Mouse (Mus musculus): Measurements from ENCODE around the gene Hspa1l.
"Not testable (repeated sequence)": the region's sequence is repeated elsewhere in the genome, so short reads cannot be mapped to it uniquely, and the experiment has no call there.

Hspa1l gene

DNA sequence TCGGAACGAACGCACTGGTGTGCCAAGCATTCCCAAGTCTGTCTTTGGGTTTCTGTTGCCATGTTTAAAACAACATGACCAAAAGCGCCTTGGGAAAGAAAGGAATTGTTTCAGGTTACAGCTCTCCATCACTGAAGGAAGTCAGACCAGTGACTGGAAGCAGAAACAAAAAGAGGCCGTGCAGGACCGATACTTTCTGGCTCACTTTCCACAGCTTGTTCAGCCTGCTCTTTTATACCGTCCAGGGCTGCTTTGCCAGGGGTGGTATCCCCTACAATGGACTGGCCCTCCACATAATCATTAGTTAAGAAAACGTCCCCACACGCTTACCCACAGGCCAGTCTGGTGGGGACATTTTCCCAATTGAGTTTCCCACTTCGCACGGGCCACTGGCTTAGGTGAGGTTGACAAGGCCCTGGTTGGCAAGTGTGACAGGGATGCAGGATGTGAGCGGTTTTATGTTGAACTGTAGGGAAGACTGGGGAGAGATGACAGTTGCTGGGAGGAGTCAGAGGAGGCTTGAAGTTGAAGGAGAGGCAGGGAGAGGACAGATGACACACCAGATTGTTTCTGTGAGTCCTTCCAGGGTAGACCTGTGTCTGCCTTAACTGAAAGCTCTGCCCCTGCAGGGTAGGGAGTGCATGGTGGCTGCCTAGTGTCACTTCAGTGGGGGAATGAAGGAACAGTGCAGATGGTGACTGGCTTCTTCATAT is 29.8 kb downstream of the Hspa1l start:
- no peak for DNase-seq (ENCODE audit: extremely low spot score)

DNA sequence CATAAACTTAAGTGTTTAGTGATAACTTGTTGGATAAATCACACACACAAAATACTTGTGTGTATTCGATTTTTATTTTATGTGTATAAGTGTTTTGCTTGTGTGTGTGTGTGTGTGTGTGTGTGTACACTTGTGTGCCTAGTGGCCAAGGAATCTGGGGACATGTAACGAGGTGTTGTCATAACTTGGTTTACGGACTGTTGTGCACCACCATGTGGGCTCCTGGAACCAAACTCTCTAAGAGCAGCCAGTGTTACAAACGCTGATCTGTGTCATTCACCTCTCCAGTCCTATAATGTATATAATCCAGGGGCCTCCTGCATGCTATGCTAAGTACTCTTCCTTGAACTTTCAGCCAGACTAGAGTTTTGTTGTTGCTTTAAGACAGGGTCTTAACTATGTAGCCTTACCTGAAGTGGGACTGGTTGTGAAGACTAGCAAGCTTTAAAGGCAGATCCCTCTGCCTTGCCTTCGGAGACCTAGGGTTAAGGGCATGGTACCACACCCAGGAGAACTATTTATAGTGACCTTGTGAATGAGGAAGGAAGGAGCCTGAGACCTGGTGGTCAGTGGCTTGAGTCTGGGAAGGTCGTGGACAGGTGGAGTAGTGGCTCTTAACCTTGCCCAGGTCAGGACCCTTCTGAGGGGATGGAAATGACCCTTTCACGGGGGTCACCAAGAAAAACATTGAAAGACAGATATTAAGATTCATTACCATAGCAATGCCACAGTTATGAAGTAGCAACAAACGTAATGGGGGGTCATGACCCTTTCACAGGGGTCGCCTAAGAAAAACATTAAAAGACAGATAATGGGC is 30.7 kb downstream of the Hspa1l start:
- no peak for DNase-seq (ENCODE audit: extremely low spot score)

DNA sequence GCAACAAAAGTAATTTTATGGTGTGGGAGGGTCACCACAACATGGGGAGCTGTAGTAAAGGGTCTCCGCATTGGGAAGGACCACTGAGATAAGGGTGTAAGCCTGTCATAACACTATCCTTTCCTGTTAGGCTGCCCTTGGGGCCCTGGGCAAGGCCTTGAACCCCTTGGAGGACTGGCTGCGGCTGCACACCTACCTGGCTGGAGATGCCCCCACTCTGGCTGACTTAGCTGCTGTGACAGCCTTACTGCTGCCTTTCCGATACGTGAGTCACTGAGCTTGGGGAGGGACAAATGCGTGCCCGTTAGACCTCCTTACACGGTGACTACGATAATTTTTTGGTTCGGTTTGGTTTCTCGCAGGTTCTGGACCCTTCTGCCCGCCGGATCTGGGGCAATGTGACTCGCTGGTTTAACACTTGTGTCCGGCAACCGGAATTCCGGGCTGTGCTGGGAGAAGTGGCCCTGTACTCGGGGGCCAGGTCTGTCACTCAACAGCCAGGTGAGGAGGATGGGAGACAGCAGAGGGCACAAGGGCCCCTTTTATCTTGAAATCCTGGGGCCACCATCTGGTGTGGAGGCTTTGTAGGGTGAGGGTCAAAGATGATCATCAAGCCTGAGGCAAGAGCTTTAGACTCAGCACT is 31.7 kb downstream of the Hspa1l start:
- DNase-seq (ENCODE audit: extremely low spot score), result no peak

DNA sequence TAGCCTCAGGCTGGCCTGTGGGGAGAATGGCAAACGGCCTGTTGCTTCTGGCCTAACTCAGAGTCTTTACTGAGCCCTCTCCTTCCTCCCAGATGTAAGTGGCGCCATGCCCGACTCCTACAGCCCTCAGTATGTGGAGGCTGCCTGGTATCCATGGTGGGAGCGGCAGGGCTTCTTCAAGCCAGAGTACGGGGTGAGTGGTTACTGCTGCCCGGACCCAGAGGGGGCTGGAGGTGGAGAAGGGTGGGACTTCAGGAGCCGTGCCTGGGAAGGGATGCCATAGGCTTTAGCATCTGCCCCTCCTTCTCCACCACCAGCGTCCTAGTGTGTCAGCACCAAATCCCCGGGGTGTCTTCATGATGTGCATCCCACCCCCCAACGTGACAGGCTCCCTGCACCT is 32.7 kb downstream of the Hspa1l start:
- DNase-seq (ENCODE audit: extremely low spot score), result no peak

DNA sequence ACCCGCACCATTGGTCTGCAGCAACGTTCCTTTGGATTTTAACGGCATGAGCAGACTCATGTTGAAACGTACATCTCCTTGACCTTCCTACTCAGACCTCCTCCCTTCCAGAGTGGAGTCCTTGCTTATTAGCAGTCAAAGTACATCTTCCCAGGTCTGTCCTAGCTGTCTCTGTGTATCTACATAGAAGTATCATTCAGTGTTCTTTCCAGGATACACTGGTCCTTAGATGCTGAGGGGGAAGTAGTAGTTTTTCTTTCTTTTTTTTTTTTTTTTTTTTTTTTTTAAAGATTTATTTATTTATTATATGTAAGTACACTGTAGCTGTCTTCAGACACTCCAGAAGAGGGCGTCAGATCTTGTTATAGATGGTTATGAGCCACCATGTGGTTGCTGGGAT is 33.4 kb downstream of the Hspa1l start:
- not testable (repeated sequence) for DNase-seq (ENCODE audit: extremely low spot score)

DNA sequence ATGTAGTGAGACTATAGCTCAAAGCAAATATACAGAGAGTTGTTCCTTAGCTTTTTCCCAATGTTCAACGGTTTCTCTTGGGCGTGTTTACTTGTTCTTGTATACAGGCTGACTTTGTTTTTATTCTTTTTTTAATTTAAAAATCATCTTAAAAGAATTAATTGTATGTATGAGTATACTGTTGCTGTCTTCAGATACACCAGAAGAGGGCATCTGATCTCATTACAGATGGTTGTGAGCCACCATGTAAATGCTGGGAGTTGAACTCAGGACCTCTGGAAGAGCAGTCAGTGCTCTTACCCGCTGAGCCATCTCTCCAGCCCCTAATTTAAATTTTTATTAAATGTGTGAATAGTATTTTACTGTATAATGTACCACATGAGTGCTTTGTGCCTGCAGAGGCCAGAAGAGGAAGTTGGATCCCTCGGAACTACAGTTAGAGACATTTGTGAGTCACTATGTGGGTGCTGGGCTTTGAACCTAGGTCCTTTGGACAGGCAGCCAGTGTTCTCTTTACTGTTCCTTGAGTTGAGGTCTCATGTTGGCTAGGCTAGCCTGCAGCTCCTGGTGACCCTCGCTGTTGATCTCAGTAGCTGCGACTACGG is 35.0 kb downstream of the Hspa1l start:
- DNase-seq (ENCODE audit: extremely low spot score), result no peak

DNA sequence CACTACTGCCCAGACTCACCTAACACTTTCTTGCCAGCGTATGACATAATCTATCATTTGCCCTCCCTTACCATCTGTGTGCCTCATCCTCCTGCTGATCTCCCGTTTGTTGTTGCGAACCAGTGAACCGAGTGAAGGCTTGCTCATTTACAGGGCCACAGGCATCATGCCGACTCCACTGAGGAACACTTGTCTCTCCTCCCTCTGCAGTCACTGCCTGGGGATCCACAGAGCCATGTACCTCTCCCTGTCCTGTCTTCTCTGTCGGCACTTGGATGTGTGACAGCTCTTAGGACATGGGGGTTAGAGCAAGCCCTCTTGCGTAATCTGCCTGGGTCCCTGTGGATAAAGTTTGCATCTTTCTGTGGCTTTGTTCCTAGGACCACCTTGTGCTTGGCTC is 37.1 kb downstream of the Hspa1l start:
- no peak for DNase-seq (ENCODE audit: extremely low spot score)

DNA sequence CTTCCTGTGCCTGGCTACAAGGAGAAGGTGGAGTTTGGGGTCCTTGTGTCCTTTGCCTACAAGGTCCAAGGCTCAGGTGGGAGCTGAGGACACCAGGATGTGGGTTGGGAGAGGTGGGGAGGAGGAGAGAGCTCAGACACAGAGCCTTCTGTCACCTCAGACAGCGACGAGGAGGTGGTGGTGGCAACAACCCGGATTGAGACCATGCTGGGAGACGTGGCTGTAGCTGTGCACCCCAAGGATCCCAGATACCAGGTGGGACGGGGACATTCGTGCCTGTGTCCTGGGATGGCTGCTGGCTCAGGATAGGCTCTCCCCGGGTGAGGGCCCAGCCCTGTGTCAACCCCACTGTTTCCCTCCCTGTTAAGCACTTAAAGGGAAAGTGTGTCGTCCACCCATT is 38.9 kb downstream of the Hspa1l start:
- no peak for DNase-seq (ENCODE audit: extremely low spot score)

DNA sequence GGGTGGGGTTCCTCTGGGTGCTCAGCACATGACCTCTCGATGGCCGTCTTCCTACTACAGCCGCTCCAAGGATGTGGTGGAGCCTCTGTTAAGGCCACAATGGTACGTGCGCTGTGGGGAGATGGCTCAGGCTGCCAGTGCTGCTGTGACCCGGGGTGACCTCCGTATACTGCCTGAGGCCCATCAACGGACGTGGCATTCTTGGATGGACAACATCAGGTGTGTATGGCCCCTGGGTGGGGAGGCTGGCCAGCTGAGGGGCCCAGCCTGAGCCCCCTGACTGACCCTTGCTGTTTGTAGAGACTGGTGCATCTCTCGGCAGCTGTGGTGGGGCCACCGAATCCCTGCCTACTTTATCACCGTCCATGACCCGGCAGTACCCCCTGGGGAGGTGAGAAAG is 39.9 kb downstream of the Hspa1l start:
- DNase-seq (ENCODE audit: extremely low spot score), result no peak

DNA sequence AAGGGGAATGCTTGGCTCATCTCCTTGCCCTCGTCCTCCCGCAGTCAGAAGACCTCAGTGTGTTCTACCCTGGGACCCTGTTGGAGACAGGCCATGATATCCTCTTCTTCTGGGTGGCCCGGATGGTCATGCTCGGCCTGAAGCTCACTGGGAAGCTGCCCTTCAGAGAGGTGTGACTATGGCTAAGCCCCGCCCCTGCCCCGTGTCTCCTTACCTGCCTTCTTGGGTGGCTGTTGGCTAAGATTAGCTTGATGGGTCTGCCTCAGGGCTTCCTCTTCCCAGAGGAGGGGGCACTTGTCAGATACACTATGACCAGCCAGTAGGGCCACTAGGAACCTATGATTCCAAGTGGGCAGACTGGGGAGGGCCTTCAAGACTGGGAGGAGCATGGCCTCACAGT is 40.7 kb downstream of the Hspa1l start:
- DNase-seq (ENCODE audit: extremely low spot score), result no peak

DNA sequence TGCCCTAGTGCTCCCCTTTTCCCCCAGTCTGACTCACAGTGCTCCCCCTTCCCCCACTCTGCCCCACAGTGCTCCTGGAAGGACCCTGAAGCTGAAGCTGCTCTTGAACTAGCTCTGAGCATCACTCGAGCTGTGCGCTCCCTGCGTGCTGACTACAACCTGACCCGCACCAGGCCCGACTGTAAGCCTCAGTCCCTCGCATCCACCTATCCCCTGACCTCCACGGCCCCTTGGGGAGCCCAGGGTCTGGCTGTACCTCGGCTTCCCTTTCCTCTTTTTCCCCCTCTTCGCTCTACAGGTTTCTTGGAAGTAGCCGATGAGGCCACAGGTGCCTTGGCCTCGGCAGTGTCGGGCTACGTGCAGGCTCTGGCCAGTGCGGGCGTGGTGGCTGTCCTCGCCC is 42.8 kb downstream of the Hspa1l start:
- DNase-seq (ENCODE audit: extremely low spot score), result no peak

DNA sequence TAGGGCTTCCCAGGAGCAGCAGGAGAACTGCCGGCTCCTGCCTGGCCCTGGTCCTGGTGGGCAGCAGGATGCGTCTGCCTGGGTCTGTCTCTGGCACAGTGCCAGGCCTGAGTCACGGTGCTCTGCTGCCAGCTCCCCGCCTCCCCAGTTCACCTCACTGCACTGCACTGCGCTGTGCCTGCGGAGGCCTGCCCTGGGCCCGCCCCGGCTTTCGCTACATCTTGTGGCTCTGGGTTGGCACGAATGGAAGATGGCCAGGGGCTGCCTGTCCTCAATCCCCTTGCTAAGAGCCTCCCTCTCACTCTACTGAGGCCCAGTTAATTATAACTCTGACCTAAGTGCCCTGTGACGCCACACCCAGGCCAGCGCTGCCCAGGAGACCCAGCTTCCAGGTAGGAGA is 43.9 kb downstream of the Hspa1l start, which contains the start of gene Vwa7:
Vwa7 (plus strand) TSS at position 204 of the 400 bp plus-strand sequence.
- DNase-seq (ENCODE audit: extremely low spot score), result no peak

DNA sequence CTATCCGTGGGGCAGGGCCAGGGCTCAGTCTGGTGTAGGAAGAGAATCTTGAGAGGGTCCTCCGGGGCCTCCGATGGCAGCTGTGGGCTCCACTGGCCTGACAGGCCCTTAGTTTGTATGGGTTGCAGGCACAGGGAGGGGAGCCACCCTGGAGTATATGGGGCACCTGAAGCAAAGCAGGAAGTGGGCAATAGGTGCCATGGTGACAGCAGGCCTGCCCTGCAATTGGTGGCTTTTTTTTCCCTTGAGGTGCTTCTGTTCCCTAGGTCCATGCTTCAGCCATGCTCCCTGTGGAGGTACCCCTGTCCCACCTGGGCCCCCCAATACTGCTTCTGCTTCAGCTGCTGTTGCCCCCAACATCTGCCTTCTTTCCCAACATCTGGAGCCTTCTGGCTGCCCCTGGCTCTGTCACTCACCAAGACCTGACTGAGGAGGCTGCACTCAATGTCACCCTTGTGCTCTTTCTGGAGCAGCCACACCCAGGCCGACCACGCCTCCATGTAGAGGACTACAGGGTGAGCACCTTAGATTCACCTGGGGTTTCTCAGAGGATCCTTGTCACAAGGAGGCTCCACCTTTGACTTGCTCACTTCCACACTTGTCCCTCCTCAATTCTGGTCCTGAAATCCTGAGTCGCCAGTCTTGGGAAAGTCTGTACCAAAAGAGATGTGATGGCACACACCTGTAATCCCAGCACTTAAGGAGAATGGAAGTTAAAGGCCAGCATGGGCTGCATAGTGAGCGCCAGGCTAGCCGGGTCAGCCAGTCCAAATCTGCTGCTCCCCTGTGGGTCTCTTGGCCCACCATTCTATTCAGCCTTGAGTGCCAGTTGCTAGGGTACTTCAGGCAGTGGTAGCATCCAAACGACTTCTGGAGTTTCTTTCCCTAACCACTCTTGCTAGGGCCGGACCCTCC is 44.5 kb downstream of the Hspa1l start:
- no peak for DNase-seq (ENCODE audit: extremely low spot score)

DNA sequence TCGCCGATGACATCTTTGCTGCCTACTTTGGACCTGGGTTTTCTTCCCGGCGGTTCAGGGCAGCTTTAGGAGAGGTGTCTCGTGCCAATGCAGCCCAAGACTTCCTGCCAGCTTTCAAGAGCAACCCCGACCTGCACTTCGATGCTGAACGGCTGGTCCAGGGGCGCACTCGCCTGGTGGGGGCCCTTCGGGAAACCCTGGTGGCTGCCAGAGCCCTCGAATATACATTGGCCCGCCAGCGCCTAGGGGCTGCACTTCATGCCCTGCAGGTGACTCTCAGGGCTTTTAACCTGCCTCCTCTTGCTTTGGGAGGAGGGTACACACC is 45.2 kb downstream of the Hspa1l start:
- no peak for DNase-seq (ENCODE audit: extremely low spot score)

DNA sequence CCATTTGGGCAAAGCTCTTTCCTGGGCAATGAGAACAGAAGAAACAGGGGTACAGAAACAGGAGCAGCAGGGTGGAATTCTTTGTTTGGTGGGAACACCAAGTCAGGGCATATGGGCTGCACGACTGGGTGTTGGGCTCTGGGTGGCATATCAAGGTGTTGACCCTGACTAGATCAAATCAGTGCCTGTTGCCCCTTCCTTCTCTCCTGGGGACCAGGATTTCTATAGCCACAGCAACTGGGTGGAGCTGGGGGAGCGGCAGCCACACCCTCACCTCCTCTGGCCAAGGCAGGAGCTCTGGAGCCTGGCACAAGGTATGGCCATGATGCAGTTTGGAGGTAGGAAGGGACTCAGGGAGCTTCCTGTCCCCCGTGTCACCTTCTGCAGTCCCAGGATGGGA is 45.7 kb downstream of the Hspa1l start:
- no peak for DNase-seq (ENCODE audit: extremely low spot score)

DNA sequence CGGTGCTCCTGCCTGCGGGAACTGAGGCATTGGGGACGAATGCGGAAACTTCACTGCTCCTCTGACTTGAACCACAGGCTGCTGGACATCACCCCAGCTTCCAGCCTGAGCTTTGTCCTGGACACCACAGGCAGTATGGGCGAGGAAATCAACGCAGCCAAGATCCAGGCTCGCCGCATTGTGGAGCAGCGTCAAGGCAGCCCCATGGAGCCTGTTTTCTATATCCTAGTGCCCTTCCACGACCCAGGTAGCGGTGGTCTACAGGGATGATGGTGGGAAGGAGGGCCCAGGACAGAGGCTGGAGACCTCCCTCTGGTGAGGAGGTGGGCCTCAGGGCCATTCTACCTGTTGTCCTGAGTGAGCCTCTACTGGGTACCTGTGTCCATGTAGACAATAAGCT is 47.4 kb downstream of the Hspa1l start:
- no peak for DNase-seq (ENCODE audit: extremely low spot score)

DNA sequence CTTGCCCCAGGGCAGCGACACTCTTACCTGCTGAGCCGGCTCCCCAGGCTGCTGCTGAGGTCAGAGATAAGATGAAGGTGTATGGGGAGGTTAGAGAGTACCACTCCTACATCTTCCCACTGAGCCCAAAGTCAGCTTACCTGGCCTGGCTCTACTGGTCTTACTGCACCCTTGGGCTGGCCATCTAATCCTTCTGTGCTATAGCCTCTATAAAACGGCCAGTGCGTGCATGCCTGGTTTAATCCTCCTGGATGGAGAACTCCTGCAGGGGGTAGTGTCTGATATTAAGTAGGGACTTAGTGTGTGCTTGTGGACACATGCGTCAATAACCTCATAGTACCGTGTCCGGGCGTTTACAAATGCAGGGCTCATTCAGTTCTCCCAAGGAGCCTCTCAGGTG is 48.0 kb downstream of the Hspa1l start:
- no peak for DNase-seq (ENCODE audit: extremely low spot score)

DNA sequence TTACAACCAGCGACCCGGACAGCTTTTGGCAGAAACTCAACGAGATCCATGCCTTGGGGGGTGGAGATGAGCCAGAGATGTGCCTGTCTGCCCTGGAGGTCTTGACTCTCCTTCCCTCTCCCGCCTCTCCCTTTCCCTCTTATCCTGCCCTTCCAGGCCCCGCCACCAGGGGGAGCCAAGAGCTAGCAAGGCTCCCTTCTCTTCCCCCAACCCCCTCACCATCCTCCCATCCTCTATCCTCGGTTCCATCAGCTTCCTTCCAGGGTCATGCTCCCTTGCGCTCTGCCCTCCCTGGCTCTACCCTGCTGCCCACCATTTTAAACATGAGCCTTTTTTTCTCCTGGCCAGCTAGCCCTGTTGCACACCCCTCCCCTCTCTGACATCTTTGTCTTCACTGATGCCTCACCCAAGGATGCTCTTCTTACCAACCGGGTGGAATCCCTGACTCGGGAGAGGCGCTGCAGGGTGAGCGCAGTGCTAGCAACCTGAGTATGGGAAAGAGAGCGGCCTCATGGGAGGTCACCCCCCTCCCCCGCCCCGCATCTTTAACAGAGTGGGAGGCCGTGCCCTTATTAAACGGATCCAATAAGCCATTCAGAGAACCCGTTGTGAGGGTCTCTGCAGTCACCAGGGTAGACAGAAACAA is 48.8 kb downstream of the Hspa1l start:
- DNase-seq (ENCODE audit: extremely low spot score), result peak; percentile 92

DNA sequence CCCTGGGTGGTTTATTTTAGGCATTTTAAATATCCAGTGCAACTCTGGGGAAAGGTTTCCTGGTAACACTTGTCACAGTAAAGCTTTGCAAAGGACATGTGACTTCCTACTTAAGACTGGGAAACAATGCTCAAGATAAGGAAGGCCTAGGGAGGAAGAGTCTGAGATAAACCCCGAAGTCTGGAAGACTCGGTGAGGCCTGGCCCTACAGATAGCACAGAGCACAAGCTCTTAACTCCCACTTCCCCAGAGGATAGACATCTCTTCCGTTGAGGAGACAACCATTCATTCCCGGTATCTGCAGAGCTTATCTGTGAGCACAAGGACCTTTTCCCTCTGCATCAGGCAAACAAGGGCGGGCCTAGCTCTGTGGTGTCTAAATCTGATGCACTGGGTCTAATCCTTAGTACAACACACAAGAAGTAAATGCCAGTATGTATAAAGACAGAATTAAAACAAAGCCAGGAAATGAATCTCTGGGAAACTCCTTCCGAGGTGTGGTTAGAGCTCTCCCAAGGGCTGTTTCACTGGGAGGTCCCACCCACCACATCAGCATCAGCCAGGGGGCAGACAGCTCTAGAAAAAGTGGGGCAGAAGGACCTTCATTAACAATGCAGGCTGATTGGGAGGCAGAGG is 49.5 kb downstream of the Hspa1l start:
- DNase-seq (ENCODE audit: extremely low spot score), result no peak

DNA sequence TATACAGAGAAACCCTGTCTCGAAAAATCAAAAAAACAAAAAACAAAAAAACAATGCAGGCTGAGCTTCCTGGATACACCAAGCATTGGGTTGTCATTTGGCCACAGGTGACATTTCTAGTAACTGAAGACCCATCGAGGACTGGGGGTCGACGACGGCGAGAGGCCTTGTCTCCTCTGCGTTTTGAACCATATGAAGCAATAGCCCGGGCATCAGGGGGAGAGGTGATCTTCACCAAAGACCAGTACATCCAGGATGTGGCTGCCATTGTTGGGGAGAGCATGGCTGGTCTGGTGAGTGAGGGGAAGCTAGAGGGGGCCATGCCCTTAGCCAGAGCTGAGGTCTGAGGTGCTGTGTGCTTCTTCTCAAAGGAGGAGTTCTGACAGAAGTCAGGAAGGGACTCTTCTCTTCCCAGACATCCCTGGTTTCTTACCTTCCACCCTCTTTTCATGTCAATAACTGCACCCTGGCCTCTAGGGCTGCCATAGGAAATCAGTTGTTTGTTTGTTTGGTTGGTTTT is 50.1 kb downstream of the Hspa1l start:
- DNase-seq (ENCODE audit: extremely low spot score), result no peak

Data from embryo, embryonic 9.5 days (tissue).